Mouse (Mus musculus) mouse trophoblast stem cell (cell line): ENCODE measurements around the gene Fam71a.

ENCODE experiments used
- in situ Hi-C, 2 experiments: fragments of 300-500 bp; cut with MseI, MboI; formaldehyde crosslinking; loops; 2 replicates in 1 of 2; 3 replicates in 1 of 2; pipeline ENCODE4 v1.15.1; 2025

The Fam71a gene

GRCm38 (mm10) chr1:191123696-191124095 is 40.9 kb downstream of the Fam71a start:
- in situ Hi-C loops, result no loop called here

- in situ Hi-C loops, result no loop called here
Measured at GRCm38 (mm10) chr1:191122744-191123143, 41.9 kb downstream of the Fam71a start.

- in situ Hi-C loops, result no loop called here
Measured at GRCm38 (mm10) chr1:191115514-191116238, 48.9 kb downstream of the Fam71a start.

GRCm38 (mm10) chr1:191114868-191115267 is 49.7 kb downstream of the Fam71a start:
- in situ Hi-C loops, result no loop called here
